Mouse (Mus musculus) thymus, postnatal 4 days (tissue): ENCODE measurements around the gene Rpl36al.

Experiments used
- DNase-seq: peaks from one replicate; pipeline ENCODE4 v3.0.0; 2021

Rpl36al gene

GRCm38 (mm10) chr12:69157107-69157506 lies 26.8 kb downstream of the Rpl36al start:
- no peak for DNase-seq

GRCm38 (mm10) chr12:69156436-69156835 lies 27.4 kb downstream of the Rpl36al start:
- DNase-seq = no peak

- no peak for DNase-seq
Observed at GRCm38 (mm10) chr12:69155923-69156322, 28.0 kb downstream of the Rpl36al start.

- DNase-seq = no peak
Observed at GRCm38 (mm10) chr12:69150049-69150448, 33.8 kb downstream of the Rpl36al start.

- DNase-seq = no peak
Observed at GRCm38 (mm10) chr12:69147166-69147735, 36.6 kb downstream of the Rpl36al start.

GRCm38 (mm10) chr12:69143460-69143859 lies 40.4 kb downstream of the Rpl36al start:
- DNase-seq = no peak

- no peak for DNase-seq
Observed at GRCm38 (mm10) chr12:69139841-69140240, 44.0 kb downstream of the Rpl36al start.

GRCm38 (mm10) chr12:69139201-69139600 lies 44.7 kb downstream of the Rpl36al start:
- DNase-seq = no peak
